Mouse (Mus musculus): ENCODE measurements at regions not wholly inside any gene's neighbourhood (a gene's known extent, or its start where the extent isn't known, plus 50 kb on each side); places are given as distances from the start of the nearest gene placed in this dataset.

DNA sequence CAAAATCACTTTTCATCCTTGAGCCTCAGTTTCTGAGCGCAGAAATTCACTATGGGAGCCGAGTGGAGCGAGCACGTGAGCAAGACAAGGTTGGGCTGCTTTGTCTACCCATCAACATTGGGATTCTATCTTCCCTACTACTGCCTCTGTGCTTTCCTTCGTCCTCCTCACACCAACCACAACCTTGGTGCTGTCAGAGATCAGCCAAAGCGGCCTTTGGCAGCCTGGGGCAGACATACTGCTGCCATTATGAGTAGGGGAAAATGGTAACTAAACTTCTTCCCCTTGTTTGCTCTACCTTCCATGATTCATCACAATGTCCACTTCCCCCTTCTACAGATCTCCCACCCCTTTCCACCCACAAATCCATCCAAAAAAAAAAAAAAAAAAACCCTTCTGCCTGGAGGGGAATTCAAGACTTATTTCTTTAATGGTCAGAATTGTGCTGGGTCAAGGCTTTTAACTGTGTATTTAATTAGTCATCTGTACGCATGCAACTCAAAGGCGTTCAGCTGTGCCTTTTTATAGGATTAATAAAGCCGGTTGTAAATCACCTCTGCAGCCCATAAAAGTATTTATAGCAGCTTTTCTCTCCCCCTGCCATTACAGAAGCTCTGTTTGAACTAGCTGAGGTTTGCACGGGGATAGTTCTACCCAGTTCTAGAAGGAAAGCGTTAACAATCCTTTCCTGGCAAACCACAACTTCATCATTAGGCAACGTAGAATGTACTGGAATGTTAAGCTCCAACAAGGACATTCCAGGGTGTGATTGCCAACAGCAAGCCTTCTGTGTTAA lies 340.4 kb downstream of the Pik3r1 start:
- DNase-seq, result no peak

GRCm38 (mm10) chr13:101426461-101426860 lies 341.6 kb downstream of the Pik3r1 start:
- DNase-seq, result no peak

DNA sequence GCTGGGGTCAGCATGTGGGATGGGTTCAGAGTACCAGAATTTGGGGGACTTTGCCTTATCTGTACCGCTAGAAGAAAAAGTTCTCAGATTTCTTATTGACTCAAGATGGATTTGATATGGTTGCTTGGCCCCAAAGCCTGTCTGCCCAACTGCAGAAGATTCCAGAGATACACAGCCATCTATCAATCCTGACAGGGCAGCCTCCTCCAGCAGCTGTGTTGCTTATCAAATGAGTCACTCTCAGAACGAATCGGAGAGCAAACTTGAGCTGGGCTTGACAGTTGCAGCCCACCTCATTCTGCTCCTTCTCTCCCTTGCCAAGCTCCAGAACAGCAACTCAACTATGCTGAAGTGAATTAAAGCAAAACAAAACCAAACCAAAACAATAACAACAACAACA lies 345.9 kb downstream of the Pik3r1 start:
- no peak for DNase-seq

DNA sequence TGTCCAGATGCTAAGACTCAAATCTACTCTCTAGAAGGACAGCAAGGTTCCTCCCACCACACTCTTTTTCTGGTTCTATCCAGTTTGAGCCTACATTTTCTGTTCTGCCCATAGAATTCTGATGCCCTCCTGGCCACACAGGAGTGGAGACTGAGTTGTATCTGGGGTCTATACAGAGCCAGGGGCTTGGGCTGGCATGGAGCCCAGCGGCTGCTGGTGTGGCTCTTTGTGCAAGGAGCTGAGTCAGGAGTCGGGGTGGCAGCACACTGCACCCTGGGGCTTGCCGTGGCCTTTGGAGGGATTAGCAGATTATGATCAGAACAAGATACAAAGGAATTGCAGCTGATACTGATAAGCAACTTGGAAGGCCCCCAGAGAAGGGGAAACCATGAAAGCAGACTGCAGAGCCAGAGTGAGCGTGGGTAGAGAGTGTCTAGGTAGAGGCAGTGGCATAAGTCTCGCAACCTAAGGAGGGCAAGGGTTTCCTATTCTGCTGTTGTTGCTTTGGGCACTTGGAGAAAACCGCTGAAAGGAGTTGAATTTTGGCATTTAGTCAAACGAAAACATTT lies 348.5 kb downstream of the Pik3r1 start:
- no peak for DNase-seq

- no peak for DNase-seq
Measured at GRCm38 (mm10) chr13:101418272-101418671, 349.7 kb downstream of the Pik3r1 start.

GRCm38 (mm10) chr13:101408885-101409284 lies 359.1 kb downstream of the Pik3r1 start:
- DNase-seq, result no peak

GRCm38 (mm10) chr13:101407633-101408032 lies 360.4 kb downstream of the Pik3r1 start:
- no peak for DNase-seq

- no peak for DNase-seq
Measured at GRCm38 (mm10) chr13:101373581-101374189, 394.3 kb downstream of the Pik3r1 start.

DNA sequence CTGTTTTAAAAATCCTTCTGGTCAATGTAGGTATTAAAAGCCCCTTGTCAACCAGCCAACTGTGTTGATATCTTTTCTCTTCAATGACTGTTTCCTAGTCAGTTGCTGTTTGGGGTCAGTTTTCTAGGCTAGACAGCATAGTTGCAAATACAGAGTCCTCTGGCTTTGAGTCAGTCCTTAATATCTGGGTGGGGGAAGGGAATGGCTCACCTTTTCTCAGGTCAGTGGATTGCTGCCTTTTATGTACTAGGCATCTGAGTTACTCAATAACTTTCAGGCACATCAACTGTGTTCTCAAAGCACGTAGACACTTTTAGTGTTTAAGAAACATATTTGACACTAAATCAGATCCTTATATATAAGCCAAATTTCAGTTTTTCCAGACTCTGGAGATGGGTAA lies 396.1 kb downstream of the Pik3r1 start:
- no peak for DNase-seq

- no peak for DNase-seq
Measured at GRCm38 (mm10) chr13:101368170-101368569, 399.8 kb downstream of the Pik3r1 start.

DNA sequence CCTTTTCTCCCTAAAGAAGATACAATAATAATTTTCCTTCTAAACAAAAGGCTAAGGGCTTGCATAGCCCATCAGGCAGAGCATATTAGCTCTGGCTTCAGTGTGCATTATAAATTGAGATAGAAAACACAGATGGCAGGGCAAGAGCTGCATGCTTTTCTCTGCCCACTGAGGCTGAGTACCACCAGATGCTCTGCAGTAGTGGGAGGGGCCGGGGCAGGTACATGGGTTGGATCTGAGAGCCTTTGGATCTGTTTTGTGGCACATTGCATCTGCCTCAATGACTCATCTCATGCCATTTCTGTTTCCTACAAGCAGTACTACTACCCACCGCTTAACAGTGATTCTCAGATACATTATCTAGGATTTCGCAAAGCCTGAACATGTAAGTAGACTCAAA lies 412.7 kb downstream of the Pik3r1 start:
- no peak for DNase-seq

DNA sequence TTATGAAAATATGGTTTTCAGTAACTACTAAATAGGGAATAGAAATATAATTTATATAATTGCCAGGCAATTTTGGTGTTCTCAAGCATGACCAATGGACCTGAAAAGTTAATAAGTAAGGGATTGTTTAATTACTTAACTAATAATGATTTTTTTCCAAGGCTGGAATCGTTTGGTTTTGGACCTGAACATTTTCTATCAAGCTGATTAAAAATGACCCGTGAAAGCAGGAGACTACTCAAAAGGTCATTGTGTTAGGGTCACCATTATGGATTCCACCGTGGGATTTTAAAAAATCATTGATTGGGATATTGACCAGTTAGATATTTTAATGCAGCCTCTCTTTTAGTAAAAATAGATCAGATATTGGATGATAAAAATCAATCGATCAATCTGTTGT lies 416.9 kb downstream of the Pik3r1 start:
- DNase-seq, result no peak

- DNase-seq, result peak; percentile 18
Measured at GRCm38 (mm10) chr13:101349354-101349753, 418.7 kb downstream of the Pik3r1 start.

DNA sequence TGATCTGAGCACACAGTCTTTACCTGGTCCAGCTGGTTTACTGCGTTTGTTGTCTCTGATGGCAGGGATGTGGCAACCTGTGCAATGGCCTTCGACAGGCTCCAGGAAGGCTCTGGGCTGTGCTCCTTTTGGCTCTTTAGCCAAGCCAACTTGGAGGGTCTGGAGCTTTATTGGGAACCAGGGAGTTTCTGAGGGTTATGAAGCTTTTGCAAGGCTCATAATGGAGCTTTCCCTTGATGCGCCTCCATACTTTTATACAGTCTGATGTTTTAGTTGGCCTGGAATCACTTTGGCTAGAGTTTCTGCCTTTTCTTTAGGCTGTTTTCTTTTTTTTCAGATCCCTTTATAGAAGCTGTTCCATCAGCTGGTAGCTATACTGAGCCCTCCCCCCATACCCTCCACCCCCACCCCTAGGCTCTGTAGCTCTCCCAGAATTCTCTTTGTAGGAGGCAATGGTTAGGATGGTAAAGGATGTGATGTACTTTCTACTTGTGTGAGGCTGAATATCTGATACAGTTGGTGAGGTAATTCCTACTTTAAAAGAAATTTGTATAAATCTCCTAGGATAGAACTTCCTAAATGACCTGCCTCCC lies 429.6 kb downstream of the Pik3r1 start:
- DNase-seq, result no peak

DNA sequence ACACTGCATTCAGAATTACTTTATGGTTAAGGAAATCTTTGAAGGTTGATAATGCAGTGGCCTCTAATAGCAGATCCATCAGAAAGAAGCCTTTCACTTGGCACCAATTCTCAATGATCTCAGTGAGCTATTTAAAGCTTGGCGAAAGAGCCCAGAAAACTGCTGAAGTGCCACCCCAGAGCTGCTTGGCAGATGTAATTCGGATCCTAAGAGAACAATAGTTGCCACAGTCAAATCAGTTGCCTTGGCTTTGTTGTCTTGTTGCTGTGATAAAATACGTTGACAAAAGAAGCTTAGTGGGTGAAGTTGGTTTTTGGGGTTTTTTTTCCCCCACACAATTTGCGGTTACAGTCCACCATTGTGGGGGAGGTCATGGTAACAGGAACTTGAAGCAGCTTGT lies 449.4 kb downstream of the Pik3r1 start:
- DNase-seq, result no peak

- DNase-seq, result no peak
Measured at GRCm38 (mm10) chr13:101316336-101316735, 451.7 kb downstream of the Pik3r1 start.

DNA sequence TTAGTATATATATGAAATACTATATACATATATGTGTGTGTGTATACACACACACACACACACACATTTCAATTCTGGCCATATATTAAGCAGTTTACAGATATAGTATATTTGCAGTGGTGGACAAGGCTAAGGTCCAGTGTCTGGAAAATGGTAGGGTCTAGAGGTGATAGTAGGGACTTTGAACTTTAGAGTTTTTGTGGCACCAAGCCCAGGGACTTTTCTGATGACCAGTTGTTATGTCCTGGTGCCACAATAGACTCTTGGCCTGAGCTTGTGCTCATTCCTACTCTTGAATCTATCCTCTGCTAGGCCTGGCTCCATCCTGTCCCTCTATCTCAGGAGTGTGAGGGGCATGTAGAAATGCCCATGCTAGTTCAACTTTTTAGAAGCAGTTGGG lies 454.0 kb downstream of the Pik3r1 start:
- no peak for DNase-seq

GRCm38 (mm10) chr13:101311634-101312314 lies 456.2 kb downstream of the Pik3r1 start:
- peak; percentile 11 for DNase-seq

- no peak for DNase-seq
Measured at GRCm38 (mm10) chr13:101308724-101309123, 459.3 kb downstream of the Pik3r1 start.

GRCm38 (mm10) chr13:101305695-101306413 lies 462.2 kb downstream of the Pik3r1 start:
- no peak for DNase-seq

DNA sequence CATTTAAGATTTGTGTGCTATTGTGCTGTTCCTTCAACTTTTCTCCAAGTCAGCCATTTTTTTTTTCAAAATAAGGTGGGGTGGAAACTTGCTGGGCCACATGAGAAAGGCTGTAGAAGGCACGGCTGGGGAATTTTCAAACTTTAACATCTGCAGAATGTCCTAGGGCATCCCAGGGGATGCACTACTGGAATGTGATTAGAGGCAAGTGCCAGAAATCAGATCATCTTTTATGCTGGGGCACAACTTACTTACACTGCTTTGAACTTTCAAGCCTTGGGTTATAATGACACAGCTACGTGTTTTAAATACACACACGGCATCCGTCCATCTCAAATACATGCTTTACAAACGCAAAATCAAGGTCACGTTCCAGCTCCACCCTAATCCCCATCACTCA lies 463.0 kb downstream of the Pik3r1 start:
- DNase-seq, result no peak

DNA sequence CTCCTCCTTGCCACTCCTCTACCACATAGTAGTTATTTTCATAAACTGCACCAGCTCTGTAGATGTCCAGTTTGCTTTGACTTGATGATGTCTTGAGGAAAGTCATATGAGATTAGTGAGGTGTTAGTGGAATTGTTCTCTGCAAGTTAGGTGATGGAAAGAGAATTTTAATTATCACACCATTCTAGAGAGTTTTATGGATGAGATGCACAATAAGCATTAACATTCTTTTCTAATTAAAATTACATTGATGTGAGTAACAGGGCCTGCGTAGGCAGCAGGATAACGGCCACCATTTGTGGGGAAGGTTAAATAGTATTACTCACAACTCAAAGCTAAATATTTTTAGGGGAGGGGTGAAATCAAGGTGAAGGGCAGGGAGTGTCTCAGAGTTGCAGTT lies 466.7 kb downstream of the Pik3r1 start:
- DNase-seq, result no peak
